Mouse (Mus musculus) stomach, postnatal 0 days (tissue): ENCODE data around the gene Tob2.

Experiments used
- CTCF ChIP-seq: IDR thresholded peaks from 2 replicates; pipeline ENCODE4 v1.5.1; 2016; ENCODE audit warnings: antibody characterized with exemption, low read depth, mild to moderate bottlenecking, moderate library complexity
- EP300 ChIP-seq: optimal IDR thresholded peaks from 2 replicates; pipeline ENCODE3; 2016; ENCODE audit warnings: antibody characterized with exemption

DNA sequence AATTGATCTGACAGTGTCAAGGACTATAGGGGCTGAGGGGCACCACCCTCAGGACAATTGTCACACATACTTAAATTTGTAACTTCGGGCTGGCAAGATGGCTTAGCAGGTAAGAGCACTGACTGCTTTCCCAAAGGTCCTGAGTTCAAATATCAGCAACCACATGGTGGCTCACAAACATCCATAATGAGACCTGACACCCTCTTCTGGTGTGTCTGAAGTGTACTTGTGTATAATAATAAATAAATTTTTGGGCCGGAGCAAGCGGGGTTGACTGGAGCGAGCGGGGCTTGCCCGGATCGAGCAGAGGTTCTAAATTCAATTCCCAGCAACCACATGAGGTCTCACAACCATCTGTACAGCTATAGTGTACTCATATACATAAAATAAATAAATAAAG, 18.3 kb downstream of the Tob2 start:
- TF ChIP-seq CTCF = no peak
- TF ChIP-seq EP300 = no peak
